Mouse (Mus musculus): ENCODE results near the gene Tmem179b.

DNA sequence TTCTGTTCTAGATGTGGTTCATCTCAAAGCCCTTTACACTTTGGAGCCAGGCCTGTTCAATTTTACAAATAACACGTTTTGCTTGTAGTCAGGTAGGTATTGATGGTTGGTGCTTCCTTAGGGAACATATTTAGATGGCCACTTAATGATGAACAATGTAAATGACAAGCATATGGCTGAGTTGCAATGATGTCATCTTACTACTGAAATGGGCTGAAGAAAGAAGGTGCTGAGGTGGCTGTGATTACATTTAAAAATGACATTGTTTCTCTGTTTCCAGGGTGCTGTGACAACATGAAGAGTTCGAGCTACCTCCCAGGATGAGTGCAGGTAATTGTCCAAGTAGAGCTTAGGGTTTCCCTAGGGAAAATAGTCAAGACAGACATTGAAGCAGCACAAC lies 49.9 kb downstream of the Tmem179b start:
- TF ChIP-seq EP300 (IDR thresholded peaks at IDR 0.05; ENCODE audit: insufficient read depth, low read depth, low read length) (no peak), CTCF (IDR thresholded peaks at IDR 0.05; ENCODE audit: low read depth, low read length) (no peak)

All from ES-Bruce4 (cell line).